Mouse (Mus musculus) lung, postnatal 0 days (tissue): ENCODE measurements around the gene Sipa1. TPM values are rescaled to one million over a fixed set of nuclear protein-coding genes. Genes with fewer than 3 reads are reported as not detected.

Experiments used
- ATAC-seq: fragments of 200-750 bp; cut with Nextera tagmentation; 2 replicates; pipeline ENCODE4 v1.8.0; 2017; ENCODE audit warnings: moderate library complexity
- DNase-seq: peaks from one replicate; pipeline ENCODE4 v3.0.0-alpha.2; 2016; ENCODE audit warnings: low spot score
- H3K27ac ChIP-seq: fragments of 300-500 bp; sonication (generic); 2 replicates; pipeline ENCODE4 v1.5.1; 2014; ENCODE audit warnings: antibody characterized with exemption, mild to moderate bottlenecking, low read length, mixed read lengths
- H3K27me3 ChIP-seq: fragments of 300-500 bp; sonication (generic); replicated peaks from 2 replicates; pipeline ENCODE4 v1.6.1; 2014; ENCODE audit warnings: low read length, mixed read lengths; ENCODE audit not compliant: insufficient read depth
- H3K36me3 ChIP-seq: fragments of 300-500 bp; sonication (generic); 2 replicates; pipeline ENCODE4 v1.6.1; 2014; ENCODE audit warnings: low read length, mixed read lengths; ENCODE audit not compliant: insufficient read depth
- H3K4me1 ChIP-seq: fragments of 300-500 bp; sonication (generic); 2 replicates; pipeline ENCODE4 v1.6.1; 2014; ENCODE audit warnings: antibody characterized with exemption, low read depth, low read length, mixed read lengths; ENCODE audit not compliant: insufficient read depth
- H3K4me2 ChIP-seq: fragments of 300-500 bp; sonication (generic); replicated peaks from 2 replicates; pipeline ENCODE4 v1.6.1; 2014; ENCODE audit warnings: low read depth, mild to moderate bottlenecking, low read length, moderate library complexity, mixed read lengths
- H3K4me3 ChIP-seq: fragments of 300-500 bp; sonication (generic); 2 replicates; pipeline ENCODE4 v1.5.1; 2014; ENCODE audit warnings: low read depth, low read length
- H3K9ac ChIP-seq: fragments of 300-500 bp; sonication (generic); replicated peaks from 2 replicates; pipeline ENCODE4 v1.6.1; 2014; ENCODE audit warnings: low read depth, mild to moderate bottlenecking
- H3K9me3 ChIP-seq: fragments of 300-500 bp; sonication (generic); 2 replicates; pipeline ENCODE4 v1.6.1; 2016; ENCODE audit warnings: low read length, mixed read lengths
- CTCF ChIP-seq: IDR thresholded peaks from 2 replicates; pipeline ENCODE4 v1.5.1; 2016; ENCODE audit warnings: antibody characterized with exemption, mild to moderate bottlenecking
- EP300 ChIP-seq: IDR thresholded peaks from 2 replicates; pipeline ENCODE4 v1.6.1; 2016; ENCODE audit warnings: antibody characterized with exemption, mild to moderate bottlenecking, control low read depth
- WGBS: fragments of 180-500 bp; shearing (Covaris S2); extraction: QIAGEN DNeasy Blood & Tissue Kit; methylation state at CpG from one replicate; pipeline ENCODE4 v1.1.7; 2014; 5-methylcytosine and 5-hydroxymethylcytosine counted together
- polyA plus RNA-seq: library from polyadenylated mRNA; unstranded; fragments of >200 nt; fragmentation: Nextera tagmentation; extraction: Ambion mirVana; gene quantifications from 2 replicates; pipeline ENCODE4 v1.2.1, GENCODE M21; 2015

Sipa1 gene
- polyA plus RNA-seq, 1 experiment from 2014 or later = 32.6 TPM

- peak overlapping the region; percentile 70 for H3K4me3 ChIP-seq
- peak; percentile 75 for DNase-seq
- H3K4me1 ChIP-seq = peaks cover 25% of the 10 kb centered on the region
- no peaks in the 10 kb centered on the region for H3K27me3 ChIP-seq
- peak; percentile 20 for ATAC-seq
- H3K27ac ChIP-seq = peak overlapping the region; percentile 97
- peaks cover 40% of the 10 kb centered on the region for H3K36me3 ChIP-seq
- WGBS = 41% methylated on average over 10 of the region's 10 CpGs
- TF ChIP-seq CTCF (no peak), EP300 (peak; percentile 42)
- peak overlapping the region; percentile 76 for H3K9ac ChIP-seq
- no peaks in the 10 kb centered on the region for H3K9me3 ChIP-seq
- H3K4me2 ChIP-seq = peak overlapping the region; percentile 99
Observed at GRCm38 (mm10) chr19:5692086-5692912, 28.8 kb upstream of the Sipa1 start.

- peak overlapping the region; percentile 97 for H3K27ac ChIP-seq
- no peaks in the 10 kb centered on the region for H3K9me3 ChIP-seq
- H3K4me1 ChIP-seq = peaks cover 25% of the 10 kb centered on the region
- peaks cover 33% of the 10 kb centered on the region; the same call in 1 of the 2 replicates for H3K36me3 ChIP-seq
- peak overlapping the region; percentile 70 for H3K4me3 ChIP-seq
- no peak for DNase-seq
- H3K4me2 ChIP-seq = peak overlapping the region; percentile 99
- H3K27me3 ChIP-seq = no peaks in the 10 kb centered on the region
- ATAC-seq = no peak
- H3K9ac ChIP-seq = peak overlapping the region; percentile 76
- WGBS = 54% methylated on average over 5 of the region's 5 CpGs
- TF ChIP-seq EP300 = no peak
- no peak for TF ChIP-seq CTCF
Observed at GRCm38 (mm10) chr19:5691601-5692000, 28.1 kb upstream of the Sipa1 start.

GRCm38 (mm10) chr19:5690343-5690735 is 26.8 kb upstream of the Sipa1 start:
- H3K4me2 ChIP-seq = peak overlapping the region; percentile 99
- H3K9ac ChIP-seq = peak overlapping the region; percentile 76
- WGBS = 25% methylated on average over 15 of the region's 15 CpGs
- peaks cover 25% of the 10 kb centered on the region for H3K4me1 ChIP-seq
- ATAC-seq = no peak
- H3K4me3 ChIP-seq = peak overlapping the region; percentile 70
- peak overlapping the region; percentile 97 for H3K27ac ChIP-seq
- no peaks in the 10 kb centered on the region for H3K27me3 ChIP-seq
- H3K36me3 ChIP-seq = peaks cover 23% of the 10 kb centered on the region; the same call in 1 of the 2 replicates
- no peak for DNase-seq
- no peaks in the 10 kb centered on the region for H3K9me3 ChIP-seq
- TF ChIP-seq EP300 = no peak
- TF ChIP-seq CTCF = no peak

- Histone ChIP-seq H3K4me1 (peaks cover 25% of the 10 kb centered on the region), H3K4me3 (peak overlapping the region; percentile 70), H3K9me3 (no peaks in the 10 kb centered on the region), H3K27me3 (no peaks in the 10 kb centered on the region), H3K27ac (peak overlapping the region; percentile 97), H3K36me3 (peaks cover 22% of the 10 kb centered on the region; the same call in 1 of the 2 replicates), H3K9ac (peak overlapping the region; percentile 76), H3K4me2 (peak overlapping the region; percentile 99)
- peak; percentile 17 for TF ChIP-seq CTCF
- no peak; the same call in 1 of the 2 replicates for TF ChIP-seq EP300
- peak; percentile 97 for DNase-seq
- ATAC-seq = peak; percentile 66
- 2% methylated on average over 41 of the region's 42 CpGs for WGBS
Observed at GRCm38 (mm10) chr19:5689565-5690342, 26.2 kb upstream of the Sipa1 start.

GRCm38 (mm10) chr19:5689088-5689428 is 25.6 kb upstream of the Sipa1 start:
- ATAC-seq (no peak), DNase-seq (no peak)
- Histone ChIP-seq H3K9ac (peak overlapping the region; percentile 76), H3K4me3 (peak overlapping the region; percentile 70), H3K4me1 (peaks cover 25% of the 10 kb centered on the region), H3K27ac (peak overlapping the region; percentile 97), H3K4me2 (peak overlapping the region; percentile 99), H3K27me3 (no peaks in the 10 kb centered on the region), H3K36me3 (peaks cover 25% of the 10 kb centered on the region), H3K9me3 (no peaks in the 10 kb centered on the region)
- TF ChIP-seq EP300 (no peak), CTCF (no peak)
- 1% methylated on average over 7 of the region's 7 CpGs for WGBS
